Mouse (Mus musculus) CH12.LX (cell line): ENCODE results near the gene Klhl3. TPM values are rescaled to one million over a fixed set of nuclear protein-coding genes. Genes with fewer than 3 reads are reported as not detected.

Experiments used
- DNase-seq: peaks from one replicate; pipeline ENCODE4 v3.0.0-alpha.2; 2013; ENCODE audit errors: extremely low read depth
- H3K27ac ChIP-seq: 2 replicates; pipeline ENCODE4 v1.5.1; 2012; ENCODE audit warnings: low read depth, mild to moderate bottlenecking, control low read depth, moderate library complexity; ENCODE audit not compliant: insufficient read depth
- H3K27me3 ChIP-seq: replicated peaks from 2 replicates; pipeline ENCODE3; 2012; ENCODE audit warnings: inconsistent platforms
- H3K36me3 ChIP-seq, 2 experiments: replicated peaks in 1 of 2; 2 replicates each; pipeline versions ENCODE3 to v1.6.1; 2012; ENCODE audit warnings: inconsistent platforms in 1 of 2, low read length in 1 of 2, mild to moderate bottlenecking in 1 of 2, mixed read lengths in 1 of 2, moderate library complexity in 1 of 2; ENCODE audit not compliant: control insufficient read depth in 1 of 2, insufficient read depth in 1 of 2
- H3K4me1 ChIP-seq, 2 experiments: 2 replicates each; pipeline ENCODE4 v1.6.1; 2012; ENCODE audit warnings: inconsistent platforms in 1 of 2, moderate library complexity in 1 of 2; ENCODE audit not compliant: insufficient read depth in 2 of 2, control insufficient read depth in 1 of 2
- H3K4me2 ChIP-seq: 2 replicates; pipeline ENCODE4 v1.6.1; 2012; ENCODE audit warnings: low read depth, mild to moderate bottlenecking, control low read depth; ENCODE audit not compliant: poor library complexity, insufficient read depth, severe bottlenecking
- H3K4me3 ChIP-seq, 3 experiments: fragments of 150-350 bp in 1 of 3; sonication (generic) in 1 of 3; replicated peaks in 1 of 3; 2 replicates each; pipeline versions ENCODE3 to v1.5.1; 2011 to 2012; ENCODE audit warnings: low read depth in 2 of 3, low read length in 2 of 3, mild to moderate bottlenecking in 2 of 3, moderate library complexity in 2 of 3, control low read depth in 1 of 3, improper control_type of control experiment in 1 of 3, inconsistent platforms in 1 of 3, mixed read lengths in 1 of 3; ENCODE audit not compliant: poor library complexity in 1 of 3
- H3K79me2 ChIP-seq: replicated peaks from 2 replicates; pipeline ENCODE4 v1.6.1; 2012; ENCODE audit warnings: mild to moderate bottlenecking, moderate library complexity; ENCODE audit not compliant: control insufficient read depth, poor library complexity, insufficient read depth, severe bottlenecking; ENCODE audit errors: extremely low read depth
- H3K9ac ChIP-seq: 2 replicates; pipeline ENCODE4 v1.6.1; 2012; ENCODE audit warnings: low read depth, mild to moderate bottlenecking, control low read depth, moderate library complexity; ENCODE audit not compliant: insufficient read depth
- H3K9me3 ChIP-seq: replicated peaks from 2 replicates; pipeline ENCODE3; 2012; ENCODE audit warnings: low read length, inconsistent platforms, mixed read lengths
- BHLHE40 ChIP-seq: IDR thresholded peaks from 2 replicates; pipeline ENCODE4 v1.6.1; 2011; ENCODE audit warnings: mild to moderate bottlenecking, low read depth, low read length, improper control_type of control experiment
- CHD1 ChIP-seq: IDR thresholded peaks from 2 replicates; pipeline ENCODE4 v1.6.1; 2012; ENCODE audit warnings: low read depth, low read length, improper control_type of control experiment, inconsistent platforms
- E2F4 ChIP-seq: IDR thresholded peaks from 2 replicates; pipeline ENCODE4 v1.6.1; 2011; ENCODE audit warnings: low read depth, low read length, improper control_type of control experiment; ENCODE audit not compliant: insufficient replicate concordance
- ELF1 ChIP-seq: IDR thresholded peaks from 2 replicates; pipeline ENCODE4 v1.6.1; 2014; ENCODE audit warnings: low read depth, mild to moderate bottlenecking, inconsistent platforms, low read length, improper control_type of control experiment
- EP300 ChIP-seq: IDR thresholded peaks from 2 replicates; pipeline ENCODE4 v1.6.1; 2011; ENCODE audit warnings: low read length, improper control_type of control experiment
- HCFC1 ChIP-seq: IDR thresholded peaks from 2 replicates; pipeline ENCODE4 v1.6.1; 2012; ENCODE audit warnings: low read depth, mild to moderate bottlenecking, inconsistent platforms, low read length, improper control_type of control experiment
- IRF4 ChIP-seq: IDR thresholded peaks from 2 replicates; pipeline ENCODE4 v1.6.1; 2014; ENCODE audit warnings: low read depth, mild to moderate bottlenecking, inconsistent platforms, low read length, improper control_type of control experiment
- JUND ChIP-seq: conservative IDR thresholded peaks from 2 replicates; pipeline ENCODE4 v1.6.1; 2011; ENCODE audit warnings: low read depth, low read length, improper control_type of control experiment
- KAT2A ChIP-seq: IDR thresholded peaks from 2 replicates; pipeline ENCODE4 v1.6.1; 2012; ENCODE audit warnings: low read length, improper control_type of control experiment, inconsistent platforms; ENCODE audit not compliant: insufficient replicate concordance
- MAFK ChIP-seq: IDR thresholded peaks from 2 replicates; pipeline ENCODE4 v1.6.1; 2011; ENCODE audit warnings: low read length, improper control_type of control experiment; ENCODE audit not compliant: insufficient replicate concordance
- MXI1 ChIP-seq: IDR thresholded peaks from 2 replicates; pipeline ENCODE4 v1.6.1; 2011; ENCODE audit warnings: mild to moderate bottlenecking, low read depth, low read length, improper control_type of control experiment
- PAX5 ChIP-seq: IDR thresholded peaks from 2 replicates; pipeline ENCODE4 v1.6.1; 2012; ENCODE audit warnings: low read length, inconsistent platforms, mixed read lengths
- POLR2AphosphoS2 ChIP-seq: IDR thresholded peaks from 2 replicates; pipeline ENCODE4 v1.6.1; 2011; ENCODE audit warnings: low read depth, low read length, improper control_type of control experiment
- RAD21 ChIP-seq: IDR thresholded peaks from 2 replicates; pipeline ENCODE4 v1.6.1; 2011; ENCODE audit warnings: low read depth, mild to moderate bottlenecking, low read length, improper control_type of control experiment, moderate library complexity
- RCOR1 ChIP-seq: conservative IDR thresholded peaks from 2 replicates; pipeline ENCODE4 v1.6.1; 2012; ENCODE audit warnings: low read depth, mild to moderate bottlenecking, inconsistent platforms, low read length, improper control_type of control experiment
- SIN3A ChIP-seq: IDR thresholded peaks from 2 replicates; pipeline ENCODE4 v1.6.1; 2012; ENCODE audit warnings: low read length, improper control_type of control experiment, inconsistent platforms
- TBP ChIP-seq: conservative IDR thresholded peaks from 2 replicates; pipeline ENCODE4 v1.6.1; 2011; ENCODE audit warnings: low read depth, low read length, improper control_type of control experiment
- TCF12 ChIP-seq: IDR thresholded peaks from 2 replicates; pipeline ENCODE4 v1.6.1; 2014; ENCODE audit warnings: low read depth, mild to moderate bottlenecking, inconsistent platforms, low read length, improper control_type of control experiment
- UBTF ChIP-seq: IDR thresholded peaks from 2 replicates; pipeline ENCODE4 v1.6.1; 2012; ENCODE audit warnings: low read depth, mild to moderate bottlenecking, inconsistent platforms, low read length, improper control_type of control experiment, moderate library complexity
- USF1 ChIP-seq: IDR thresholded peaks from 2 replicates; pipeline ENCODE4 v1.6.1; 2014; ENCODE audit warnings: low read depth, mild to moderate bottlenecking, inconsistent platforms, low read length, improper control_type of control experiment
- ZKSCAN1 ChIP-seq: IDR thresholded peaks from 2 replicates; pipeline ENCODE4 v1.6.1; 2012; ENCODE audit warnings: low read depth, inconsistent platforms, low read length, improper control_type of control experiment, borderline replicate concordance
- ZNF384 ChIP-seq: IDR thresholded peaks from 2 replicates; pipeline ENCODE4 v1.6.1; 2012; ENCODE audit warnings: low read depth, low read length, improper control_type of control experiment, inconsistent platforms
- dilution Hi-C: fragments of 300-500 bp; cut with MboI; formaldehyde crosslinking; loops from 2 replicates; pipeline ENCODE4 v1.14.3; 2020; ENCODE audit warnings: low sequenced_read_pairs; ENCODE audit not compliant: extremely low pct_unique_long_range_greater_than_20kb, extremely low pct_ligation_motif_present
- in situ Hi-C: fragments of 300-500 bp; cut with MboI; formaldehyde crosslinking; loops from 3 replicates; pipeline ENCODE4 v1.14.3; 2019; ENCODE audit warnings: low sequenced_read_pairs, low pct_ligation_motif_present, low pct_unique_long_range_greater_than_20kb, mixed read lengths
- polyA plus RNA-seq: library from polyadenylated mRNA; unstranded; fragments of >175 nt; gene quantifications from 2 replicates; pipeline ENCODE4 v1.2.1, GENCODE M21; 2012; ENCODE audit warnings: low read depth; ENCODE audit not compliant: insufficient read length
- total RNA-seq, 2 experiments: library from RNA; depleted of rRNA; stranded (reverse); fragments of 300-350 nt in 1 of 2; fragments of >200 nt in 1 of 2; gene quantifications; 2 replicates each; pipeline ENCODE4 v1.2.3; 2012 to 2014

The Klhl3 gene
- total and polyA plus RNA-seq, 3 experiments: not detected

GRCm38 (mm10) chr13:58083521-58083920 is 29.9 kb downstream of the Klhl3 start:
- dilution Hi-C loops: no loop called here
- DNase-seq: no peak
- H3K79me2 ChIP-seq: no peaks in the 10 kb centered on the region
- no peak overlapping the region for H3K4me2 ChIP-seq
- H3K36me3 ChIP-seq: no peaks in the 10 kb centered on the region
- H3K27me3 ChIP-seq: peaks cover 3% of the 10 kb centered on the region
- H3K27ac ChIP-seq: no peak overlapping the region
- in situ Hi-C loops: no loop called here
- no peak overlapping the region for H3K4me3 ChIP-seq
- H3K9ac ChIP-seq: no peak overlapping the region
- no peaks in the 10 kb centered on the region for H3K4me1 ChIP-seq
- H3K9me3 ChIP-seq: no peaks in the 10 kb centered on the region
- TF ChIP-seq KAT2A: no peak
- no peak for TF ChIP-seq E2F4
- TF ChIP-seq BHLHE40: no peak
- TF ChIP-seq JUND: no peak
- no peak for TF ChIP-seq RAD21

GRCm38 (mm10) chr13:58083048-58083447 is 30.3 kb downstream of the Klhl3 start:
- H3K4me3 ChIP-seq: no peak overlapping the region
- no peaks in the 10 kb centered on the region for H3K9me3 ChIP-seq
- dilution Hi-C loops (no loop called here), in situ Hi-C loops (no loop called here)
- DNase-seq: no peak
- no peaks in the 10 kb centered on the region for H3K79me2 ChIP-seq
- no peak overlapping the region for H3K27ac ChIP-seq
- no peak overlapping the region for H3K4me2 ChIP-seq
- TF ChIP-seq TBP: no peak
- no peak for TF ChIP-seq TCF12
- no peak for TF ChIP-seq MAFK
- TF ChIP-seq EP300: no peak
- TF ChIP-seq ZKSCAN1: no peak
- TF ChIP-seq HCFC1: no peak
- no peak for TF ChIP-seq RAD21
- TF ChIP-seq SIN3A: no peak
- TF ChIP-seq ELF1: no peak
- no peak for TF ChIP-seq USF1
- no peak for TF ChIP-seq POLR2AphosphoS2
- no peak for TF ChIP-seq IRF4
- TF ChIP-seq ZNF384: no peak
- TF ChIP-seq PAX5: no peak
- no peak for TF ChIP-seq RCOR1
- no peak for TF ChIP-seq UBTF
- no peak for TF ChIP-seq MXI1
- no peak for TF ChIP-seq CHD1
- H3K36me3 ChIP-seq: no peaks in the 10 kb centered on the region
- H3K27me3 ChIP-seq: peaks cover 4% of the 10 kb centered on the region
- H3K4me1 ChIP-seq: no peaks in the 10 kb centered on the region
- H3K9ac ChIP-seq: no peak overlapping the region
